Comparison of ENCODE assay signal across 25 mouse cellular contexts in the genomic region with DNA sequence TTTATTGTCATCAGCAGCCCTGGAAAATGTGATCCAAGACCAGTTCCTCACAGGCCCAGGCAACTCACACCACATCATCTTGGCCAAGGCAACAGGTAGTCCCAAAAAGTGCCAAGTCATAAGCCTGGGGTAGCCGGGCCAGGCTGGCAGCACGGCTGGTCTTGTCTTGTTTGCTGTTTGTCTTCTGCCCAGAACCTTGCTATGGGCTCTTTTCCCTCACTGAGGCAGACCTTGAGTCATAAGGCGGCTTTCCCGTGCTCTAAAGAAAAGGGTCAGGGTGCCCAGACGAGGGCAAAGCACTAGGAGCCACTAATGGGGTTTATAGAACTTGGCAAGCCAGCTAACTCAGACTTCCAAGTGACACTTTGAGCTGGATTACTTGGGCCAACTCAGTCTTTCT. TPM values are rescaled to one million over a fixed set of nuclear protein-coding genes. Genes with fewer than 3 reads are reported as not detected.
"Had no signal": no experiment of that assay in that cellular context is flagged by ENCODE, and none has a peak within 500 bp of the region (broad histone marks: within the 10 kb centered on the region; RNA-seq: fewer than 3 reads in every experiment).

No protein-coding gene starts in this region.

- H3K9ac ChIP-seq: kidney, embryonic 15.5 days; lung, embryonic 14.5 days; midbrain, embryonic 13.5 days had no signal

- H3K27me3 ChIP-seq: kidney, embryonic 15.5 days; midbrain, embryonic 13.5 days had no signal

- DNase-seq: kidney, adult 11 months; kidney, adult 8-10 months; kidney, postnatal 10 days; kidney, postnatal 36 days; layer of hippocampus, postnatal 36 days; lung, embryonic 14.5 days; lung, postnatal 36 days; thymus, adult 2 months; thymus, postnatal 14 days; thymus, postnatal 4 days had no signal

- H3K27ac ChIP-seq: kidney, embryonic 15.5 days; left cerebral cortex, adult 2 months; midbrain, embryonic 10.5 days; midbrain, embryonic 13.5 days had no signal

- ATAC-seq: lung, postnatal 0 days; midbrain, embryonic 13.5 days had no signal

- H3K36me3 ChIP-seq: kidney, embryonic 15.5 days; midbrain, embryonic 10.5 days; midbrain, embryonic 13.5 days had no signal

- H3K4me2 ChIP-seq: kidney, embryonic 15.5 days; lung, embryonic 14.5 days; midbrain, embryonic 13.5 days had no signal

- H3K4me3 ChIP-seq: kidney, embryonic 15.5 days; left cerebral cortex, adult 2 months; megakaryocyte, embryonic 14.5 days; midbrain, embryonic 10.5 days; midbrain, embryonic 13.5 days had no signal

- H3K9me3 ChIP-seq: kidney, embryonic 15.5 days; midbrain, embryonic 10.5 days; midbrain, embryonic 13.5 days had no signal

RNA-seq across cellular contexts. Expression of a gene that starts 51.7 kb away (rescaled TPM):
- polyA plus RNA-seq: kidney, embryonic 15.5 days; limb, embryonic 11.5 days; limb, embryonic 14.5 days; liver, embryonic 16.5 days; lung, embryonic 14.5 days; lung, postnatal 0 days; midbrain, embryonic 10.5 days; midbrain, embryonic 13.5 days; midbrain, postnatal 0 days; neural tube, embryonic 11.5 days; neural tube, embryonic 14.5 days; small intestine, adult 2 months; spleen, adult 2 months; stomach, embryonic 16.5 days had no signal
